Mouse (Mus musculus) testis, adult 2 months (tissue): Measurements from ENCODE around the gene Thumpd2. TPM values are rescaled to one million over a fixed set of nuclear protein-coding genes. Genes with fewer than 3 reads are reported as not detected.

Experiments
- H3K27ac ChIP-seq: fragments of 200-500 bp; 2 replicates; pipeline ENCODE4 v1.5.1; 2012; ENCODE audit warnings: low read depth, low read length; ENCODE audit not compliant: control insufficient read depth, insufficient read depth
- H3K27me3 ChIP-seq: fragments of 200-500 bp; 2 replicates; pipeline ENCODE4 v1.6.1; 2012; ENCODE audit warnings: mild to moderate bottlenecking, low read length, moderate library complexity; ENCODE audit not compliant: control insufficient read depth, insufficient read depth
- H3K36me3 ChIP-seq: fragments of 200-500 bp; 2 replicates; pipeline ENCODE4 v1.6.1; 2012; ENCODE audit warnings: mild to moderate bottlenecking, low read length; ENCODE audit not compliant: control insufficient read depth, insufficient read depth
- H3K4me1 ChIP-seq: fragments of 200-500 bp; 2 replicates; pipeline ENCODE4 v1.6.1; 2012; ENCODE audit warnings: low read length; ENCODE audit not compliant: control insufficient read depth, insufficient read depth
- H3K4me3 ChIP-seq: fragments of 200-500 bp; 2 replicates; pipeline ENCODE4 v1.5.1; 2012; ENCODE audit warnings: low read depth, mild to moderate bottlenecking, low read length, moderate library complexity, mixed read lengths; ENCODE audit not compliant: control insufficient read depth
- CTCF ChIP-seq: fragments of 200-500 bp; IDR thresholded peaks from 2 replicates; pipeline ENCODE4 v1.5.1; 2012; ENCODE audit warnings: low read depth, mild to moderate bottlenecking, inconsistent platforms, low read length, moderate library complexity; ENCODE audit not compliant: control insufficient read depth, insufficient read depth, insufficient replicate concordance
- POLR2A ChIP-seq: fragments of 200-500 bp; IDR thresholded peaks from 2 replicates; pipeline ENCODE4 v1.6.1; 2012; ENCODE audit warnings: low read depth, mild to moderate bottlenecking, inconsistent platforms, low read length, moderate library complexity; ENCODE audit not compliant: control insufficient read depth
- polyA plus RNA-seq: library from polyadenylated mRNA; depleted of rRNA; stranded (reverse); fragments of >200 nt; gene quantifications from 2 replicates; pipeline ENCODE4 v1.2.3, GENCODE M21; 2012

Thumpd2 gene
- polyA plus RNA-seq, 1 experiment: 0.67 TPM

GRCm38 (mm10) chr17:81004454-81004853 lies 60.4 kb downstream of the Thumpd2 start:
- TF ChIP-seq CTCF (no peak), POLR2A (no peak)
- H3K4me1 ChIP-seq: no peaks in the 10 kb centered on the region
- H3K4me3 ChIP-seq: no peak overlapping the region
- H3K27ac ChIP-seq: no peak overlapping the region
- H3K36me3 ChIP-seq: no peaks in the 10 kb centered on the region
- no peaks in the 10 kb centered on the region for H3K27me3 ChIP-seq

GRCm38 (mm10) chr17:81002130-81002529 lies 62.8 kb downstream of the Thumpd2 start:
- TF ChIP-seq POLR2A (no peak), CTCF (no peak)
- H3K4me1 ChIP-seq: no peaks in the 10 kb centered on the region
- no peak overlapping the region for H3K4me3 ChIP-seq
- H3K27ac ChIP-seq: no peak overlapping the region
- H3K27me3 ChIP-seq: no peaks in the 10 kb centered on the region
- H3K36me3 ChIP-seq: no peaks in the 10 kb centered on the region

- TF ChIP-seq POLR2A (no peak), CTCF (no peak)
- Histone ChIP-seq H3K4me1 (no peaks in the 10 kb centered on the region), H3K27me3 (no peaks in the 10 kb centered on the region), H3K4me3 (no peak overlapping the region), H3K36me3 (no peaks in the 10 kb centered on the region), H3K27ac (no peak overlapping the region)
Observed at GRCm38 (mm10) chr17:81001647-81002046, 63.2 kb downstream of the Thumpd2 start.

GRCm38 (mm10) chr17:81001010-81001409 lies 63.9 kb downstream of the Thumpd2 start:
- no peak for TF ChIP-seq POLR2A
- TF ChIP-seq CTCF: no peak
- no peaks in the 10 kb centered on the region for H3K4me1 ChIP-seq
- H3K36me3 ChIP-seq: no peaks in the 10 kb centered on the region
- no peaks in the 10 kb centered on the region for H3K27me3 ChIP-seq
- no peak overlapping the region for H3K27ac ChIP-seq
- H3K4me3 ChIP-seq: no peak overlapping the region

- H3K4me3 ChIP-seq: no peak overlapping the region
- H3K36me3 ChIP-seq: no peaks in the 10 kb centered on the region
- H3K4me1 ChIP-seq: no peaks in the 10 kb centered on the region
- TF ChIP-seq CTCF (no peak), POLR2A (no peak)
- H3K27me3 ChIP-seq: no peaks in the 10 kb centered on the region
- no peak overlapping the region for H3K27ac ChIP-seq
Observed at GRCm38 (mm10) chr17:80998958-80999357, 65.9 kb downstream of the Thumpd2 start.

- no peak for TF ChIP-seq POLR2A
- no peak for TF ChIP-seq CTCF
- H3K4me1 ChIP-seq: no peaks in the 10 kb centered on the region
- no peak overlapping the region for H3K4me3 ChIP-seq
- H3K36me3 ChIP-seq: no peaks in the 10 kb centered on the region
- H3K27me3 ChIP-seq: no peaks in the 10 kb centered on the region
- H3K27ac ChIP-seq: no peak overlapping the region
Observed at GRCm38 (mm10) chr17:80997226-80997625, 67.7 kb downstream of the Thumpd2 start.

- H3K27ac ChIP-seq: no peak overlapping the region
- no peaks in the 10 kb centered on the region for H3K4me1 ChIP-seq
- no peaks in the 10 kb centered on the region for H3K27me3 ChIP-seq
Observed at GRCm38 (mm10) chr17:80991535-80992127, 73.3 kb downstream of the Thumpd2 start.

More at GRCm38 (mm10) chr17:80991535-80992127, 73.3 kb downstream of the Thumpd2 start:
- Histone ChIP-seq H3K36me3 (no peaks in the 10 kb centered on the region), H3K4me3 (no peak overlapping the region)
- no peak for TF ChIP-seq POLR2A
- no peak for TF ChIP-seq CTCF
